In genomic region chr5:20704886-20705285, GRCm38 (mm10) we compare ENCODE assay signal across 19 mouse cellular contexts.
DNase-seq lines count a peak whose midpoint lies in the region; ATAC-seq and TF ChIP-seq lines count a peak whose summit lies in the region.
"Had no signal": no experiment of that assay in that cellular context is flagged by ENCODE, and none has a peak within 500 bp of the region (broad histone marks: within the 10 kb centered on the region; RNA-seq: fewer than 3 reads in every experiment).

No protein-coding gene starts in this region.

- DNase-seq in heart, adult 11 months, result peak; percentile 17
- peak; percentile 64 for DNase-seq in MEL (ENCODE audit: low read depth, low spot score)
- no peak for DNase-seq in cerebellum, postnatal 4 days (ENCODE audit: low spot score in 2 of 2)
- DNase-seq in cerebellum, adult 11 months, result no peak
- DNase-seq: adrenal gland, adult 8-10 months; adrenal gland, postnatal 14 days; adrenal gland, postnatal 36 days; cerebellum, adult 18-20 months; cerebellum, adult 8-10 months; cerebellum, adult 9-11 months; cerebellum, postnatal 14 days; cerebellum, postnatal 36 days; forebrain, postnatal 0 days had no signal

- no peak for ATAC-seq in heart, embryonic 12.5 days (ENCODE audit: insufficient number of reproducible peaks, low FRiP score)
- ATAC-seq: forebrain, embryonic 13.5 days; forebrain, embryonic 15.5 days; forebrain, postnatal 0 days had no signal

- no peak for TF ChIP-seq RAD21 in MEL (IDR thresholded peaks at IDR 0.05; ENCODE audit: low read depth, low read length)

- 0 out of 4 replicates have a peak, but pooled peaks of 1 of the 2 experiments have one; percentile 7 for TF ChIP-seq EP300 in MEL (IDR thresholded peaks at IDR 0.05; ENCODE audit: low read depth in 1 of 2, low read length in 2 of 2)

- no peaks in the 10 kb centered on the region for H3K27me3 ChIP-seq in heart, embryonic 12.5 days (replicated peaks)
- no peaks in the 10 kb centered on the region for H3K27me3 ChIP-seq in MEL (ENCODE audit: control insufficient read depth in 1 of 2, insufficient read depth in 2 of 2, low read length in 2 of 2)
- H3K27me3 ChIP-seq: embryonic facial prominence, embryonic 12.5 days; forebrain, embryonic 13.5 days; forebrain, embryonic 15.5 days had no signal

- H3K27ac ChIP-seq in heart, embryonic 12.5 days (ENCODE audit: poor library complexity, severe bottlenecking), result no peak overlapping the region
- peak overlapping the region; percentile 24; the same call in 1 of the 2 replicates for H3K27ac ChIP-seq in MEL (ENCODE audit: control insufficient read depth, low read depth, low read length)
- H3K27ac ChIP-seq: embryonic facial prominence, embryonic 10.5 days; embryonic facial prominence, embryonic 12.5 days; forebrain, embryonic 13.5 days; forebrain, embryonic 15.5 days had no signal

- H3K79me2 ChIP-seq in MEL (ENCODE audit: control insufficient read depth, insufficient read depth, low read length, poor library complexity), result peaks cover 5% of the 10 kb centered on the region; the same call in 1 of the 2 replicates

- H3K9ac ChIP-seq in heart, embryonic 12.5 days, result no peak overlapping the region
- peak overlapping the region; percentile 34; the same call in 1 of the 2 replicates for H3K9ac ChIP-seq in MEL (ENCODE audit: control insufficient read depth, low read depth, low read length, poor library complexity, severe bottlenecking)
- H3K9ac ChIP-seq: embryonic facial prominence, embryonic 12.5 days; forebrain, embryonic 13.5 days; forebrain, embryonic 15.5 days; forebrain, postnatal 0 days had no signal

- no peak for TF ChIP-seq CTCF in MEL (IDR thresholded peaks at IDR 0.05 in 2 of 3, conservative IDR thresholded peaks at IDR 0.05 in 1 of 3; ENCODE audit: control insufficient read depth in 1 of 3, insufficient read depth in 1 of 3, low read depth in 2 of 3, low read length in 3 of 3, poor library complexity in 1 of 3, severe bottlenecking in 1 of 3)

- no peak overlapping the region for H3K4me2 ChIP-seq in heart, embryonic 12.5 days
- H3K4me2 ChIP-seq: embryonic facial prominence, embryonic 12.5 days; forebrain, embryonic 13.5 days; forebrain, embryonic 15.5 days had no signal

- H3K4me3 ChIP-seq in heart, embryonic 12.5 days, result no peak overlapping the region
- peak overlapping the region; percentile 30 to 91 for H3K4me3 ChIP-seq in MEL (ENCODE audit: control insufficient read depth in 1 of 2, insufficient read depth in 1 of 2, low read depth in 2 of 2, low read length in 2 of 2)
- H3K4me3 ChIP-seq: embryonic facial prominence, embryonic 10.5 days; embryonic facial prominence, embryonic 12.5 days; forebrain, embryonic 13.5 days; forebrain, embryonic 15.5 days had no signal

- WGBS in heart, embryonic 12.5 days, result 53% methylated on average over 4 of the region's 4 CpGs

- H3K36me3 ChIP-seq in heart, embryonic 12.5 days, result no peaks in the 10 kb centered on the region
- H3K36me3 ChIP-seq in MEL (ENCODE audit: control insufficient read depth in 1 of 2, insufficient read depth in 2 of 2, low read length in 2 of 2), result peaks cover 0 to 35% of the 10 kb centered on the region in 2 experiments; a peak in 2 of 4 replicates
- H3K36me3 ChIP-seq: embryonic facial prominence, embryonic 10.5 days; embryonic facial prominence, embryonic 12.5 days; G1E had no signal

- H3K4me1 ChIP-seq in heart, embryonic 12.5 days (replicated peaks), result peaks cover 4% of the 10 kb centered on the region; the same call in 1 of the 2 replicates
- H3K4me1 ChIP-seq in MEL (ENCODE audit: control insufficient read depth in 1 of 2, insufficient read depth in 2 of 2, low read length in 2 of 2), result peaks cover 11 to 14% of the 10 kb centered on the region in 2 experiments; a peak in 3 of 4 replicates
- H3K4me1 ChIP-seq: embryonic facial prominence, embryonic 12.5 days had no signal

- no peaks in the 10 kb centered on the region for H3K9me3 ChIP-seq in heart, embryonic 12.5 days (replicated peaks)
- H3K9me3 ChIP-seq in MEL (replicated peaks; ENCODE audit: insufficient read depth, low read length), result no peaks in the 10 kb centered on the region
- H3K9me3 ChIP-seq: embryonic facial prominence, embryonic 10.5 days; embryonic facial prominence, embryonic 12.5 days; forebrain, embryonic 13.5 days; forebrain, embryonic 15.5 days; G1E had no signal

- TF ChIP-seq POLR2A in MEL (IDR thresholded peaks at IDR 0.05; ENCODE audit: control insufficient read depth in 1 of 2, insufficient read depth in 1 of 2, low read depth in 1 of 2, low read length in 2 of 2, poor library complexity in 1 of 2), result no peak; a peak in 1 of 4 replicates

TF ChIP-seq in MEL, 35 proteins besides CTCF, POLR2A, EP300 and RAD21:
- TF ChIP-seq NRF1 (IDR thresholded peaks at IDR 0.05; ENCODE audit: insufficient read depth, low read depth, low read length, poor library complexity, severe bottlenecking), result no peak
- TF ChIP-seq MAX (IDR thresholded peaks at IDR 0.05; ENCODE audit: low read length), result no peak
- 0 out of 2 replicates have a peak, but pooled peaks have one; percentile 12 for TF ChIP-seq TBP (IDR thresholded peaks at IDR 0.05; ENCODE audit: low read depth, low read length)
- TF ChIP-seq MEF2A (IDR thresholded peaks at IDR 0.05; ENCODE audit: extremely low read depth, insufficient replicate concordance, low read depth, low read length, poor library complexity, severe bottlenecking), result no peak
- no peak for TF ChIP-seq MYB (IDR thresholded peaks at IDR 0.05; ENCODE audit: low read depth, low read length)
- no peak for TF ChIP-seq TCF12 (IDR thresholded peaks at IDR 0.05; ENCODE audit: low read depth, low read length)
- no peak for TF ChIP-seq CHD1 (IDR thresholded peaks at IDR 0.05; ENCODE audit: low read depth, low read length)
- no peak for TF ChIP-seq KAT2A (conservative IDR thresholded peaks at IDR 0.05; ENCODE audit: low read depth, low read length)
- TF ChIP-seq POLR2AphosphoS5 (IDR thresholded peaks at IDR 0.05; ENCODE audit: borderline replicate concordance, low read depth, low read length), result no peak
- TF ChIP-seq RCOR1 (IDR thresholded peaks at IDR 0.05; ENCODE audit: low read depth, low read length), result peak; percentile 36; the same call in 1 of the 2 replicates
- no peak for TF ChIP-seq ELF1 (IDR thresholded peaks at IDR 0.05; ENCODE audit: low read depth, low read length)
- TF ChIP-seq HCFC1 (IDR thresholded peaks at IDR 0.05; ENCODE audit: low read depth, low read length), result no peak

Comparison
In these comparisons a context has a peak if more than half of its experiments do, and no peak if none do; other contexts are left out.
1. DNase-seq: peak in heart, adult 11 months (single experiment) and MEL (single experiment); none in cerebellum, postnatal 4 days (0 of 2) and cerebellum, adult 11 months (single experiment).